Mouse (Mus musculus): ENCODE measurements at regions not wholly inside any gene's neighbourhood (a gene's known extent, or its start where the extent isn't known, plus 50 kb on each side); places are given as distances from the start of the nearest gene placed in this dataset.

DNA sequence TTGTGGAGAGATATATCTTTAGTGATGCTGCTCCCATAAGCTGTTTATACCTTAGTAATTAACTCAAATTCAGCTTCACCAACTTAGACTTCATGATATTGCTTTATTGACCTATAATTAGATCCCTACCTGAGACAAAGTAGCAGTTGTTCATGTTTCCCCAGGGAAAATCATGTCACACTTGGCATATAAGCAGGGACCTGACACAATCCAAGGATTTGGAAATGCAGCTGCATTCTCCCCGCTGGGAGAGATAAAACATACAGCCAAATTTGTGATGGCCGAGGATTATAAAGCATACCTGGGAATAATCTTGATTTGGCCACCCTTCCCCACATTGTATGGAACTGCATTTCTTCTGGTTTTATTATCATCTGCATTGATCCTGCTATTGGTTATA is 55.6 kb upstream of the Tmc1 start:
- TF ChIP-seq CTCF (IDR thresholded peaks at IDR 0.05; ENCODE audit: insufficient read depth, low read length) (no peak), POLR2A (IDR thresholded peaks at IDR 0.05; ENCODE audit: borderline replicate concordance, extremely low read depth, low read depth, low read length) (no peak)
- H3K4me3 ChIP-seq (replicated peaks; ENCODE audit: extremely low read depth, low read depth, low read length), result no peak overlapping the region
- DNase-seq, result no peak
- H3K4me1 ChIP-seq (ENCODE audit: control insufficient read depth, insufficient read depth, low read length), result no peaks in the 10 kb centered on the region
- WGBS, result 90% methylated on average over 2 of the region's 2 CpGs

GRCm38 (mm10) chr19:21004411-21004810 is 50.4 kb upstream of the Tmc1 start:
- no peak for DNase-seq
- Histone ChIP-seq H3K4me3 (replicated peaks; ENCODE audit: extremely low read depth, low read depth, low read length) (no peak overlapping the region), H3K4me1 (ENCODE audit: control insufficient read depth, insufficient read depth, low read length) (no peaks in the 10 kb centered on the region)
- WGBS, result 75% methylated on average over 2 of the region's 2 CpGs
- TF ChIP-seq POLR2A (IDR thresholded peaks at IDR 0.05; ENCODE audit: borderline replicate concordance, extremely low read depth, low read depth, low read length) (no peak), CTCF (IDR thresholded peaks at IDR 0.05; ENCODE audit: insufficient read depth, low read length) (no peak)

Measured in lung, adult 2 months (tissue).